Mouse (Mus musculus) embryonic facial prominence, embryonic 11.5 days (tissue): ENCODE results near the gene Gm10447. TPM values are rescaled to one million over a fixed set of nuclear protein-coding genes. Genes with fewer than 3 reads are reported as not detected.

ENCODE experiments used
- ATAC-seq: fragments of 200-750 bp; cut with Nextera tagmentation; replicated peaks from 2 replicates; pipeline ENCODE4 v1.8.0; 2017; ENCODE audit warnings: low read depth; ENCODE audit not compliant: insufficient number of reproducible peaks, low FRiP score, low TSS enrichment
- DNase-seq: peaks from one replicate; pipeline ENCODE4 v3.0.0-alpha.2; 2015; ENCODE audit warnings: low spot score
- H3K27ac ChIP-seq: fragments of 300-500 bp; sonication (generic); replicated peaks from 2 replicates; pipeline ENCODE4 v1.5.1; 2014; ENCODE audit warnings: mild to moderate bottlenecking, low read depth, low read length, control low read depth
- H3K27me3 ChIP-seq: fragments of 300-500 bp; sonication (generic); 2 replicates; pipeline ENCODE4 v1.6.1; 2014; ENCODE audit warnings: mild to moderate bottlenecking, low read length, moderate library complexity, mixed read lengths; ENCODE audit not compliant: control insufficient read depth, insufficient read depth
- H3K36me3 ChIP-seq: fragments of 300-500 bp; sonication (generic); replicated peaks from 2 replicates; pipeline ENCODE4 v1.6.1; 2014; ENCODE audit warnings: low read depth, mild to moderate bottlenecking, low read length, moderate library complexity, mixed read lengths; ENCODE audit not compliant: control insufficient read depth, insufficient read depth
- H3K4me1 ChIP-seq: fragments of 300-500 bp; sonication (generic); 2 replicates; pipeline ENCODE4 v1.6.1; 2014; ENCODE audit warnings: low read length, mixed read lengths; ENCODE audit not compliant: control insufficient read depth, insufficient read depth
- H3K4me2 ChIP-seq: fragments of 300-500 bp; sonication (generic); 2 replicates; pipeline ENCODE4 v1.6.1; 2014; ENCODE audit warnings: low read depth, mild to moderate bottlenecking, control low read depth, low read length, moderate library complexity
- H3K4me3 ChIP-seq: fragments of 300-500 bp; sonication (generic); 2 replicates; pipeline ENCODE4 v1.5.1; 2014; ENCODE audit warnings: low read depth, low read length, control low read depth
- H3K9ac ChIP-seq: fragments of 300-500 bp; sonication (generic); replicated peaks from 2 replicates; pipeline ENCODE4 v1.6.1; 2014; ENCODE audit warnings: mild to moderate bottlenecking, control low read depth, low read length
- H3K9me3 ChIP-seq: fragments of 300-500 bp; sonication (generic); replicated peaks from 2 replicates; pipeline ENCODE4 v1.6.1; 2016; ENCODE audit warnings: mild to moderate bottlenecking, low read length, inconsistent platforms, mixed read lengths; ENCODE audit not compliant: control insufficient read depth
- WGBS: fragments of 180-500 bp; shearing (Covaris S2); extraction: QIAGEN DNeasy Blood & Tissue Kit; methylation state at CpG from one replicate; pipeline ENCODE4 v1.1.7; 2014; 5-methylcytosine and 5-hydroxymethylcytosine counted together
- polyA plus RNA-seq: library from polyadenylated mRNA; unstranded; fragments of >200 nt; fragmentation: Nextera tagmentation; extraction: Ambion mirVana; gene quantifications from 2 replicates; pipeline ENCODE4 v1.2.1, GENCODE M21; 2014

The Gm10447 gene
- polyA plus RNA-seq, 1 experiment from 2014 or later = not detected

GRCm38 (mm10) chr11:53446183-53446582 lies 10.7 kb downstream of the Gm10447 start:
- Histone ChIP-seq H3K27ac (no peak overlapping the region), H3K4me2 (no peak overlapping the region), H3K4me1 (no peaks in the 10 kb centered on the region), H3K9me3 (no peaks in the 10 kb centered on the region), H3K4me3 (no peak overlapping the region), H3K9ac (no peak overlapping the region), H3K36me3 (no peaks in the 10 kb centered on the region), H3K27me3 (no peaks in the 10 kb centered on the region)
- WGBS = 81% methylated on average over 13 of the region's 13 CpGs
- no peak for DNase-seq
- no peak for ATAC-seq

DNA sequence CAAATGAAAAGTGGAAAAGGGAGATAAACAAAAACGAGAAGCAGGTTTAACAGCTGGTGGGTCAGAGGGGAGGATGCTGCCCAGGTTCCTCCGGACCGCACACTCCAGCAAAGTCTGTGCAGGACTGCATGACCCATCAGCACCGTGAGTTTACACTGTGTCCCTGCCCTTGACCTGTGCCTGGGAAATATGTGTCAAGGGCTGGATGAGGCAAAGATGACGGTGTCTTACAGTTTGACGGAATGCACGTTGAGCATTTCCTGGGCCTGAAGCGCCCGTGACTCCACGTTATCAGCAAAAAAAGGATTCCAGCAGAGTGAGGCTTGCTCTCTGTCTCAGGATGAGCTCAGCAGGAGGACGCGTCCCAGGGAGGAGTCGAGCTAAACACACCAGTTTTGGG lies 11.3 kb downstream of the Gm10447 start:
- Histone ChIP-seq H3K9me3 (no peaks in the 10 kb centered on the region), H3K4me2 (no peak overlapping the region), H3K9ac (no peak overlapping the region), H3K4me3 (no peak overlapping the region), H3K36me3 (no peaks in the 10 kb centered on the region), H3K27ac (no peak overlapping the region), H3K4me1 (no peaks in the 10 kb centered on the region), H3K27me3 (no peaks in the 10 kb centered on the region)
- 63% methylated on average over 13 of the region's 13 CpGs for WGBS
- no peak for ATAC-seq
- no peak for DNase-seq

DNA sequence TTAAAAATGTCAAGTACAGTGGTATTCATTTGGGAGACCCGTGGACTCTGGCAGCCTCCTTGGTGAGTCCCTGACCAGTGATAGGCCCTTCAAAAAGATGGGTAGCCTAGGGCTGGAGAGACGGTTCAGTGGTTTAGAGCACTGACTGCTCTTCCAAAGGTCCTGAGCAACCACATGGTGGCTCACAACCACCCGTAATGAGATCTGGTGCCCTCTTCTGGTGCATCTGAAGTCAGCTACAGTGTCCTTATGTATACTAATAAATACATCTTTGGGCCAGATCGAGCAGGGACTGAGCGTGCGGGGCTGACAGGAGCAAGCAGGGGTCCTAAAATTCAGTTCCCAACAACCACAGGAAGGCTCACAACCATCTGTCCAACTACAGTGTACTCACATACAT lies 13.0 kb downstream of the Gm10447 start:
- WGBS = 34% methylated on average over 6 of the region's 6 CpGs
- ATAC-seq (no peak), DNase-seq (no peak)
- H3K4me1 ChIP-seq = no peaks in the 10 kb centered on the region
- H3K9me3 ChIP-seq = no peaks in the 10 kb centered on the region
- no peak overlapping the region for H3K4me2 ChIP-seq
- H3K36me3 ChIP-seq = no peaks in the 10 kb centered on the region
- H3K9ac ChIP-seq = no peak overlapping the region
- H3K27me3 ChIP-seq = no peaks in the 10 kb centered on the region
- no peak overlapping the region for H3K27ac ChIP-seq
- H3K4me3 ChIP-seq = no peak overlapping the region

GRCm38 (mm10) chr11:53441921-53442320 lies 15.0 kb downstream of the Gm10447 start:
- Histone ChIP-seq H3K4me1 (no peaks in the 10 kb centered on the region), H3K36me3 (no peaks in the 10 kb centered on the region), H3K4me2 (no peak overlapping the region), H3K9ac (no peak overlapping the region; the same call in 1 of the 2 replicates), H3K9me3 (no peaks in the 10 kb centered on the region), H3K27ac (no peak overlapping the region), H3K4me3 (no peak overlapping the region), H3K27me3 (no peaks in the 10 kb centered on the region)
- 40% methylated on average over 12 of the region's 12 CpGs for WGBS
- DNase-seq (no peak), ATAC-seq (no peak)

DNA sequence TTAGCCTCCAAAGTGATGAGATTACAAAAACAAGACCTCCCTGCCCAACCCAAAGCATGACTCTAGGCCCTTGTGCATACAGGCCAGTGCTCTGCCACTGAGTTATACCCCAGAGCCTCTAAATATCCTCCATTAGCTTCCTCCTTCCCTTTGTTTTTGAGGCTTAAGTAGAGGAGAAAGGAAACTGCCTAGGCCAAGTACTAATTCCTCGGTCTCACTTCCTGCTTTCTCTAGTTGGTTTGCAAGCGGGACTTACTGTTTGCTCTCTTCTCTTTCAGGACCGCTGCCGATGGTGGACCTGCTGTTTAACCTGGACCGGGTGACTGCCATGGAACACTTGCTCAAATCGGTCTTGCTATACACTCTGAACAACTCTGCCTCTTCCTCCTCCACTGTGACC lies 20.6 kb downstream of the Gm10447 start:
- H3K27me3 ChIP-seq = no peaks in the 10 kb centered on the region
- H3K4me3 ChIP-seq = no peak overlapping the region
- no peak overlapping the region for H3K9ac ChIP-seq
- whole genome bisulfite sequencing = 92% methylated on average over 6 of the region's 6 CpGs
- H3K4me1 ChIP-seq = no peaks in the 10 kb centered on the region
- no peak overlapping the region for H3K4me2 ChIP-seq
- DNase-seq (no peak), ATAC-seq (no peak)
- no peaks in the 10 kb centered on the region for H3K9me3 ChIP-seq
- no peaks in the 10 kb centered on the region for H3K36me3 ChIP-seq
- no peak overlapping the region for H3K27ac ChIP-seq

DNA sequence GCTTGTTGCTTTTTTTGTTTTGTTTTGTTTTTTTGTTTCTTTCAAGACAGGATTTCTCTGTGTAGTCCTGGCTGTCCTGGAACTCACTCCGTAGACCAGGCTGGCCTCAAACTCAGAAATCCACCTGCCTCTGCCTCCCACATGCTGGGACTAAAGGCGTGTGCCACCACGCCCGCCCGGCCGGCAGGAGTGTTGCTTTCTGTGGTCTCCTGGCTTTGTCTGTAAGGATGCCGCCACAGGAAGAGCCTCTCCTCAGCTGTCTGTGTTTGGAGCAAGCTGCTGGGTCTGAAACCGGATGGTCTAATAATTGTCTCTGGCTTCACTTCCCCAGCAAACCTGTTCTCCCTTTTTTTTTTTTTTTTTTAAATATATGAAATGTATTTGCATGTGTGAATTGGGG lies 21.4 kb downstream of the Gm10447 start:
- no peak for ATAC-seq
- no peaks in the 10 kb centered on the region for H3K27me3 ChIP-seq
- no peak overlapping the region for H3K4me2 ChIP-seq
- H3K9ac ChIP-seq = no peak overlapping the region
- H3K4me1 ChIP-seq = no peaks in the 10 kb centered on the region
- 84% methylated on average over 8 of the region's 8 CpGs for WGBS
- no peak for DNase-seq
- H3K36me3 ChIP-seq = no peaks in the 10 kb centered on the region
- no peak overlapping the region for H3K4me3 ChIP-seq
- H3K27ac ChIP-seq = no peak overlapping the region
- no peaks in the 10 kb centered on the region for H3K9me3 ChIP-seq

DNA sequence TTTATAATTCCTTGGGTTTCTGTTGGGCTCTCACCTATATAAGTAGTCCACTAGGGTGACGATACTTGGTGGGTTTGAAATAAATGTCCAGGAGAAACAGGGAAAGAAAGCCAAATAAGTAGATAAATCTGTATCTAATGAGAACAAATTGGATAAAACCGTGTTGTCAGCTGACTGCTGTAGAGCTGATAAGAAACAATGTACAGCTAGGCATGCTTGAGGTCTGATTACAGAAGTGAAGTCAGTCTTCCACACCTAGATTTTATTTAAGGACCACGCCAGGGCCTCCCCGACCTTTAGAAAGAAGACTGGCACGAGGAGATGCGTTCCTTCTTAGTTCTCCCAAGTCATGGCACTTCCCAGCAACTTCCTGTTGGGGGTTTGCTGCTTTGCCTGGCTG lies 23.9 kb downstream of the Gm10447 start:
- H3K4me2 ChIP-seq = no peak overlapping the region
- H3K4me3 ChIP-seq = no peak overlapping the region
- no peak for ATAC-seq
- H3K27me3 ChIP-seq = no peaks in the 10 kb centered on the region
- WGBS = 63% methylated on average over 6 of the region's 6 CpGs
- no peaks in the 10 kb centered on the region for H3K9me3 ChIP-seq
- no peaks in the 10 kb centered on the region for H3K36me3 ChIP-seq
- H3K27ac ChIP-seq = no peak overlapping the region
- H3K4me1 ChIP-seq = no peaks in the 10 kb centered on the region
- no peak for DNase-seq
- H3K9ac ChIP-seq = no peak overlapping the region

GRCm38 (mm10) chr11:53431347-53432056 lies 25.4 kb downstream of the Gm10447 start:
- DNase-seq = no peak
- H3K4me2 ChIP-seq = peak overlapping the region; percentile 43
- 24% methylated on average over 9 of the region's 9 CpGs for WGBS

More at GRCm38 (mm10) chr11:53431347-53432056, 25.4 kb downstream of the Gm10447 start:
- no peaks in the 10 kb centered on the region for H3K36me3 ChIP-seq
- no peaks in the 10 kb centered on the region for H3K27me3 ChIP-seq
- peak; percentile 75 for ATAC-seq
- H3K9ac ChIP-seq = no peak overlapping the region
- no peaks in the 10 kb centered on the region for H3K4me1 ChIP-seq
- no peak overlapping the region for H3K27ac ChIP-seq
- no peaks in the 10 kb centered on the region for H3K9me3 ChIP-seq
- peak overlapping the region; percentile 90 for H3K4me3 ChIP-seq
